Mouse (Mus musculus): ENCODE measurements around the gene Zc3hav1l. TPM values are rescaled to one million over a fixed set of nuclear protein-coding genes. Genes with fewer than 3 reads are reported as not detected.

The Zc3hav1l gene
- polyA plus RNA-seq, 2 experiments: 14.6 to 44.3 TPM

GRCm38 (mm10) chr6:38298246-38298635, 818 bp downstream of the Zc3hav1l start:
- H3K27ac ChIP-seq (replicated peaks; ENCODE audit: low read depth, low read length): peak overlapping the region; percentile 98
- H3K9me3 ChIP-seq (ENCODE audit: control insufficient read depth, low read length): no peaks in the 10 kb centered on the region
- no peak for TF ChIP-seq POLR2A (IDR thresholded peaks at IDR 0.05; ENCODE audit: borderline replicate concordance, extremely low read depth, insufficient read depth, insufficient read length)
- peaks cover 35% of the 10 kb centered on the region for H3K36me3 ChIP-seq (ENCODE audit: control insufficient read depth, insufficient read depth, low read length)
- peaks cover 8% of the 10 kb centered on the region; the same call in 1 of the 2 replicates for H3K4me1 ChIP-seq (ENCODE audit: control insufficient read depth, insufficient read depth, low read length)
- peak overlapping the region; percentile 98 for H3K9ac ChIP-seq (ENCODE audit: low read depth, low read length, severe bottlenecking)
- H3K27me3 ChIP-seq (ENCODE audit: control insufficient read depth, insufficient read depth, low read length): no peaks in the 10 kb centered on the region
- ATAC-seq (ENCODE audit: low FRiP score, low read depth) (peak; percentile 31; the same call in 1 of the 2 replicates), DNase-seq (ENCODE audit: low spot score) (peak; percentile 42)
- WGBS: 1% methylated on average over 10 of the region's 10 CpGs
- H3K4me3 ChIP-seq (replicated peaks; ENCODE audit: low read length): peak overlapping the region; percentile 87
- peak overlapping the region; percentile 64 for H3K4me2 ChIP-seq (replicated peaks; ENCODE audit: low read depth, low read length, severe bottlenecking)

GRCm38 (mm10) chr6:38297580-38298245, 1.3 kb downstream of the Zc3hav1l start:
- ATAC-seq (ENCODE audit: low FRiP score, low read depth) (no peak), DNase-seq (ENCODE audit: low spot score) (no peak)
- H3K27me3 ChIP-seq (ENCODE audit: control insufficient read depth, insufficient read depth, low read length): no peaks in the 10 kb centered on the region
- H3K9ac ChIP-seq (ENCODE audit: low read depth, low read length, severe bottlenecking): peak overlapping the region; percentile 98
- H3K36me3 ChIP-seq (ENCODE audit: control insufficient read depth, insufficient read depth, low read length): peaks cover 40% of the 10 kb centered on the region
- WGBS: 39% methylated on average over 12 of the region's 12 CpGs
- H3K4me2 ChIP-seq (replicated peaks; ENCODE audit: low read depth, low read length, severe bottlenecking): peak overlapping the region; percentile 64
- H3K4me1 ChIP-seq (ENCODE audit: control insufficient read depth, insufficient read depth, low read length): peaks cover 8% of the 10 kb centered on the region; the same call in 1 of the 2 replicates
- no peaks in the 10 kb centered on the region for H3K9me3 ChIP-seq (ENCODE audit: control insufficient read depth, low read length)
- no peak for TF ChIP-seq POLR2A (IDR thresholded peaks at IDR 0.05; ENCODE audit: borderline replicate concordance, extremely low read depth, insufficient read depth, insufficient read length)
- H3K27ac ChIP-seq (replicated peaks; ENCODE audit: low read depth, low read length): peak overlapping the region; percentile 98
- H3K4me3 ChIP-seq (replicated peaks; ENCODE audit: low read length): peak overlapping the region; percentile 87

GRCm38 (mm10) chr6:38293708-38294107, 5.4 kb downstream of the Zc3hav1l start:
- H3K27me3 ChIP-seq (ENCODE audit: control insufficient read depth, insufficient read depth, low read length): no peaks in the 10 kb centered on the region
- H3K4me3 ChIP-seq (replicated peaks; ENCODE audit: low read length): no peak overlapping the region

GRCm38 (mm10) chr6:38292871-38293646, 6.0 kb downstream of the Zc3hav1l start:
- Histone ChIP-seq H3K36me3 (ENCODE audit: control insufficient read depth, insufficient read depth, low read length) (peaks cover 81% of the 10 kb centered on the region), H3K27me3 (ENCODE audit: control insufficient read depth, insufficient read depth, low read length) (no peaks in the 10 kb centered on the region), H3K4me2 (replicated peaks; ENCODE audit: low read depth, low read length, severe bottlenecking) (no peak overlapping the region), H3K9me3 (ENCODE audit: control insufficient read depth, low read length) (no peaks in the 10 kb centered on the region), H3K27ac (replicated peaks; ENCODE audit: low read depth, low read length) (no peak overlapping the region), H3K4me1 (ENCODE audit: control insufficient read depth, insufficient read depth, low read length) (peaks cover 5% of the 10 kb centered on the region; the same call in 1 of the 2 replicates), H3K9ac (ENCODE audit: low read depth, low read length, severe bottlenecking) (no peak overlapping the region), H3K4me3 (replicated peaks; ENCODE audit: low read length) (no peak overlapping the region)
- 53% methylated on average over 11 of the region's 11 CpGs for WGBS
- no peak for DNase-seq (ENCODE audit: low spot score)
- no peak for ATAC-seq (ENCODE audit: low FRiP score, low read depth)
- TF ChIP-seq POLR2A (IDR thresholded peaks at IDR 0.05; ENCODE audit: borderline replicate concordance, extremely low read depth, insufficient read depth, insufficient read length): no peak

More at GRCm38 (mm10) chr6:38293708-38294107, 5.4 kb downstream of the Zc3hav1l start:
- DNase-seq (ENCODE audit: low spot score) (no peak), ATAC-seq (ENCODE audit: low FRiP score, low read depth) (no peak)
- peaks cover 5% of the 10 kb centered on the region; the same call in 1 of the 2 replicates for H3K4me1 ChIP-seq (ENCODE audit: control insufficient read depth, insufficient read depth, low read length)
- WGBS: 70% methylated on average over 3 of the region's 3 CpGs
- H3K36me3 ChIP-seq (ENCODE audit: control insufficient read depth, insufficient read depth, low read length): peaks cover 75% of the 10 kb centered on the region
- H3K9me3 ChIP-seq (ENCODE audit: control insufficient read depth, low read length): no peaks in the 10 kb centered on the region
- no peak overlapping the region for H3K4me2 ChIP-seq (replicated peaks; ENCODE audit: low read depth, low read length, severe bottlenecking)
- no peak overlapping the region for H3K9ac ChIP-seq (ENCODE audit: low read depth, low read length, severe bottlenecking)
- H3K27ac ChIP-seq (replicated peaks; ENCODE audit: low read depth, low read length): no peak overlapping the region
- TF ChIP-seq POLR2A (IDR thresholded peaks at IDR 0.05; ENCODE audit: borderline replicate concordance, extremely low read depth, insufficient read depth, insufficient read length): no peak

GRCm38 (mm10) chr6:38284422-38284821, 14.6 kb downstream of the Zc3hav1l start:
- WGBS: over 99% methylated on average over 19 of the region's 19 CpGs
- Histone ChIP-seq H3K27ac (replicated peaks; ENCODE audit: low read depth, low read length) (no peak overlapping the region), H3K9ac (ENCODE audit: low read depth, low read length, severe bottlenecking) (no peak overlapping the region), H3K9me3 (ENCODE audit: control insufficient read depth, low read length) (peaks cover 9% of the 10 kb centered on the region; the same call in 1 of the 2 replicates), H3K4me3 (replicated peaks; ENCODE audit: low read length) (no peak overlapping the region), H3K4me2 (replicated peaks; ENCODE audit: low read depth, low read length, severe bottlenecking) (no peak overlapping the region), H3K36me3 (ENCODE audit: control insufficient read depth, insufficient read depth, low read length) (peaks cover 52% of the 10 kb centered on the region), H3K27me3 (ENCODE audit: control insufficient read depth, insufficient read depth, low read length) (no peaks in the 10 kb centered on the region), H3K4me1 (ENCODE audit: control insufficient read depth, insufficient read depth, low read length) (no peaks in the 10 kb centered on the region)
- no peak for TF ChIP-seq POLR2A (IDR thresholded peaks at IDR 0.05; ENCODE audit: borderline replicate concordance, extremely low read depth, insufficient read depth, insufficient read length)
- ATAC-seq (ENCODE audit: low FRiP score, low read depth): no peak
- no peak for DNase-seq (ENCODE audit: low spot score)

Measured in limb, embryonic 14.5 days (tissue).